Mouse (Mus musculus): Measurements from ENCODE around the gene Brdt.

- TF ChIP-seq POLR2A (IDR thresholded peaks at IDR 0.05; ENCODE audit: borderline replicate concordance, extremely low read depth, low read depth, low read length): no peak
- no peak for TF ChIP-seq CTCF (IDR thresholded peaks at IDR 0.05; ENCODE audit: insufficient read depth, low read length)
Observed at GRCm38 (mm10) chr5:107353981-107354380, 23.0 kb downstream of the Brdt start.

Measured in lung, adult 2 months (tissue).